Mouse (Mus musculus) neural tube, embryonic 12.5 days (tissue): ENCODE data around the gene Lmntd1. TPM values are rescaled to one million over a fixed set of nuclear protein-coding genes. Genes with fewer than 3 reads are reported as not detected.

Experiments used
- ATAC-seq: fragments of 200-750 bp; cut with Nextera tagmentation; 2 replicates; pipeline ENCODE4 v1.8.0; 2017; ENCODE audit warnings: low read depth, mild to moderate bottlenecking, moderate TSS enrichment, moderate library complexity; ENCODE audit not compliant: low FRiP score
- H3K27ac ChIP-seq: fragments of 300-500 bp; sonication (generic); 2 replicates; pipeline ENCODE4 v1.5.1; 2016
- H3K27me3 ChIP-seq: fragments of 300-500 bp; sonication (generic); replicated peaks from 2 replicates; pipeline ENCODE4 v1.6.1; 2016; ENCODE audit warnings: mild to moderate bottlenecking
- H3K36me3 ChIP-seq: fragments of 300-500 bp; sonication (generic); 2 replicates; pipeline ENCODE4 v1.6.1; 2016; ENCODE audit warnings: mild to moderate bottlenecking
- H3K4me1 ChIP-seq: fragments of 300-500 bp; sonication (generic); 2 replicates; pipeline ENCODE4 v1.6.1; 2016
- H3K4me2 ChIP-seq: fragments of 300-500 bp; sonication (generic); replicated peaks from 2 replicates; pipeline ENCODE4 v1.6.1; 2016; ENCODE audit warnings: mild to moderate bottlenecking
- H3K4me3 ChIP-seq: fragments of 300-500 bp; sonication (generic); 2 replicates; pipeline ENCODE4 v1.5.1; 2016
- H3K9ac ChIP-seq: fragments of 300-500 bp; sonication (generic); 2 replicates; pipeline ENCODE4 v1.6.1; 2016; ENCODE audit warnings: mild to moderate bottlenecking
- H3K9me3 ChIP-seq: fragments of 300-500 bp; sonication (generic); 2 replicates; pipeline ENCODE4 v1.6.1; 2016; ENCODE audit warnings: mild to moderate bottlenecking
- WGBS: fragments of 180-500 bp; shearing (Covaris S2); methylation state at CpG from one replicate; pipeline ENCODE4 v1.1.7; 2016; 5-methylcytosine and 5-hydroxymethylcytosine counted together
- polyA plus RNA-seq: library from polyadenylated mRNA; unstranded; fragments of >200 nt; fragmentation: Nextera tagmentation; extraction: Ambion mirVana; gene quantifications from 2 replicates; pipeline ENCODE4 v1.2.1, GENCODE M21; 2016

The Lmntd1 gene
- polyA plus RNA-seq, 1 experiment from 2014 or later = 0.60 TPM

DNA sequence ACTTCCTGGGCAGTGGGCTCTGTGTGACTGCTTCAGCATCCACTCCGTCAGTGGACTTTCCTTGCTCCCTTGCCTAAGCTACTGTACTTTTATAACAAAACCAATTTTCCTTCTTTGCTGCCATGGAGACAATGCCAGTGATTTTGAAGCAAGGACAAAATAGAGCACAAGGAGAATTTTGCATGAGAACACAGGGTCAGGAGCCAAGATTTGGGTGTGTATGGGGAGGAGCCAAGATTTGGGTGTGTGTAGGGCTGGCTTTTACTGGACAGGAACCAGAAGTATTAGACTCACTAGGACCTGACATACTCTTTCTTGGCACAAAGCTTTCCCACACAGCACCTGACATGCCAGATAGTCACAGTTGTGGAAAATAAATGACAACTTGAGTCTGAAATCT is 179.0 kb downstream of the Lmntd1 start:
- Histone ChIP-seq H3K4me3 (no peak overlapping the region), H3K9me3 (no peaks in the 10 kb centered on the region), H3K9ac (no peak overlapping the region), H3K27me3 (no peaks in the 10 kb centered on the region), H3K27ac (no peak overlapping the region), H3K4me1 (no peaks in the 10 kb centered on the region), H3K4me2 (no peak overlapping the region), H3K36me3 (no peaks in the 10 kb centered on the region)
- WGBS = 90% methylated on average over 1 of the region's 1 CpGs
- no peak for ATAC-seq

GRCm38 (mm10) chr6:145433897-145434296 is 180.2 kb downstream of the Lmntd1 start:
- no peak for ATAC-seq
- Histone ChIP-seq H3K27me3 (no peaks in the 10 kb centered on the region), H3K4me1 (no peaks in the 10 kb centered on the region), H3K4me3 (no peak overlapping the region), H3K9me3 (no peaks in the 10 kb centered on the region), H3K9ac (no peak overlapping the region), H3K36me3 (no peaks in the 10 kb centered on the region), H3K4me2 (no peak overlapping the region), H3K27ac (no peak overlapping the region)
- 73% methylated on average over 8 of the region's 8 CpGs for WGBS

DNA sequence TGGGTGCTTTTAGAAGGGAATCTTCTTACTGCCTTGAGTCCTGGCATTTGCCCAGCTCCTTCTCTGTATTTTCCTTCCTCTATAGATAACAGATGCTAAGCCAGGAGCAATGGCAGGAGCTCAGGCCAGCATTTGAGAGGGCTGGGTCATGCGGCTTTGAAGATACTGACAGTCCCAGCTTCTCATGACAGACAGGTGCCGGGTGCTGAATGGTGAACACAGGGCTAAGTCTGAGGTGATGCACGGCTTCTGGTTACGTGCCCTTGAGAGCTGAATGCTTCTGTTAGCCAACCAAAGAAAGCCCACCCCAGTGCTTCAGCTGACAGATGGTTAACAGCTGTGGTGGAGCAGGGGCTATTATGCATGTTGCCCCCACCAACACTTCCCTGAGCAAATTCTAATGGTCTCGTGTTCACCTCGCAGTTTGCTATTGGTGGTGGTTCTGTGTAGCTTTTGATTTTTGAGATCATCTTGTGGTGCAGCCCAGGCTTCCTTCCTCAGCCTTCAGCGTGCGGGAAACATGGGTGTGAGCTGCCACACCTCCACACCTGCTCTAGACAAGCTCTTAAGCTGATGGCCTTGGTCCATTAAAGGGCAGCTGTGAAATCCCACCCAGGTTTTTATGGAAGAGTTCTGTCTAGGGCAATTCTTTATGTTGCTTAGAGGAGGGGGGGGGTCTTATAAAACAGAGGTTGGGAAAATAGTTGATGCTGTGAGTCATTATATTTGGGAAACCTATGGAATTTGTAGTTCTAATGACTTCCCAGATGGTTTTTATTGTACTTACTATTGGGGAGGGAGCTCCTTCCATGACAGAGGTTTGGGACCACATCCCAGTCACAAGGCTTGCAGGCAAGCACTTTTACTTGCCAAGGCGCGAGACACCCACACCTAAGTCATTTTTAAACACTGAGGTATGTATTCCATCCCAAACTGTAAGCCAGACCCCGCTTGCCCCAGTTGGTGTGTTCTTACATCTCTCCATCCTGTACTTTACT is 181.1 kb downstream of the Lmntd1 start:
- Histone ChIP-seq H3K9ac (no peak overlapping the region), H3K9me3 (no peaks in the 10 kb centered on the region), H3K27ac (no peak overlapping the region), H3K4me3 (no peak overlapping the region), H3K4me1 (no peaks in the 10 kb centered on the region), H3K27me3 (no peaks in the 10 kb centered on the region), H3K4me2 (no peak overlapping the region), H3K36me3 (no peaks in the 10 kb centered on the region)
- WGBS = 67% methylated on average over 11 of the region's 11 CpGs
- no peak for ATAC-seq

DNA sequence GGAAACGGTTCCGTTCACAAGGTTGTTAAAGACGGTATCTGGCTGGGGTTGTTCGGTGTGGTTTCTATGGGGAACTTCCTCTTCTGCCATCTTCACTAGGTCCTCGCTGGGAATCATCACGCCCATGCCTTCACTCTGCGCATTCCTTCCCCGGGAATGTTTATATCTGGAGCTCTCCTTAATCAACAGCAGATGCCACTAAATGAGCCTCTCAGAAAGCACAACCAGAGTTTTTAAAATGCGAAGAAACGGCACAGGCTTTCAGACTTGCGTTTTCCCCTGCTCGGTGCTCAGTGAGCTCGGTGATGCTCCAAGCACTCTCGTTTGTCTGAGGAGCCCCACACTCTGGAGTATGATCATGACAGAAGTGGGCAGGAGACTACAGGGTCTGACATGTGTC is 182.4 kb downstream of the Lmntd1 start:
- Histone ChIP-seq H3K4me3 (no peak overlapping the region), H3K36me3 (no peaks in the 10 kb centered on the region), H3K4me2 (no peak overlapping the region), H3K27ac (no peak overlapping the region), H3K4me1 (no peaks in the 10 kb centered on the region), H3K9me3 (no peaks in the 10 kb centered on the region), H3K27me3 (no peaks in the 10 kb centered on the region), H3K9ac (no peak overlapping the region)
- ATAC-seq = no peak
- 87% methylated on average over 14 of the region's 14 CpGs for WGBS

- no peak overlapping the region for H3K9ac ChIP-seq
- H3K4me2 ChIP-seq = no peak overlapping the region
- ATAC-seq = no peak
- H3K27me3 ChIP-seq = no peaks in the 10 kb centered on the region
- H3K27ac ChIP-seq = no peak overlapping the region
- no peaks in the 10 kb centered on the region for H3K9me3 ChIP-seq
- H3K4me3 ChIP-seq = no peak overlapping the region
- no peaks in the 10 kb centered on the region for H3K4me1 ChIP-seq
- H3K36me3 ChIP-seq = no peaks in the 10 kb centered on the region
- WGBS = 87% methylated on average over 15 of the region's 15 CpGs
Observed at GRCm38 (mm10) chr6:145427411-145427810, 186.7 kb downstream of the Lmntd1 start.

GRCm38 (mm10) chr6:145426501-145426900 is 187.6 kb downstream of the Lmntd1 start:
- ATAC-seq = no peak
- 70% methylated on average over 10 of the region's 10 CpGs for WGBS
- no peaks in the 10 kb centered on the region for H3K27me3 ChIP-seq
- H3K4me1 ChIP-seq = no peaks in the 10 kb centered on the region
- H3K4me3 ChIP-seq = no peak overlapping the region
- H3K9ac ChIP-seq = no peak overlapping the region
- H3K4me2 ChIP-seq = no peak overlapping the region
- H3K27ac ChIP-seq = no peak overlapping the region
- no peaks in the 10 kb centered on the region for H3K9me3 ChIP-seq
- H3K36me3 ChIP-seq = no peaks in the 10 kb centered on the region

- no peak for ATAC-seq
- no peak overlapping the region for H3K27ac ChIP-seq
- 62% methylated on average over 1 of the region's 1 CpGs for WGBS
Observed at GRCm38 (mm10) chr6:145424156-145424555, 190.0 kb downstream of the Lmntd1 start.

GRCm38 (mm10) chr6:145423484-145423883 is 190.6 kb downstream of the Lmntd1 start:
- Histone ChIP-seq H3K36me3 (no peaks in the 10 kb centered on the region), H3K4me1 (no peaks in the 10 kb centered on the region), H3K9ac (no peak overlapping the region), H3K9me3 (no peaks in the 10 kb centered on the region), H3K27me3 (no peaks in the 10 kb centered on the region), H3K4me3 (no peak overlapping the region), H3K4me2 (no peak overlapping the region), H3K27ac (no peak overlapping the region)
- 89% methylated on average over 12 of the region's 12 CpGs for WGBS
- ATAC-seq = no peak

More at GRCm38 (mm10) chr6:145424156-145424555, 190.0 kb downstream of the Lmntd1 start:
- Histone ChIP-seq H3K27me3 (no peaks in the 10 kb centered on the region), H3K9me3 (no peaks in the 10 kb centered on the region), H3K4me1 (no peaks in the 10 kb centered on the region), H3K4me2 (no peak overlapping the region), H3K36me3 (no peaks in the 10 kb centered on the region), H3K4me3 (no peak overlapping the region), H3K9ac (no peak overlapping the region)

DNA sequence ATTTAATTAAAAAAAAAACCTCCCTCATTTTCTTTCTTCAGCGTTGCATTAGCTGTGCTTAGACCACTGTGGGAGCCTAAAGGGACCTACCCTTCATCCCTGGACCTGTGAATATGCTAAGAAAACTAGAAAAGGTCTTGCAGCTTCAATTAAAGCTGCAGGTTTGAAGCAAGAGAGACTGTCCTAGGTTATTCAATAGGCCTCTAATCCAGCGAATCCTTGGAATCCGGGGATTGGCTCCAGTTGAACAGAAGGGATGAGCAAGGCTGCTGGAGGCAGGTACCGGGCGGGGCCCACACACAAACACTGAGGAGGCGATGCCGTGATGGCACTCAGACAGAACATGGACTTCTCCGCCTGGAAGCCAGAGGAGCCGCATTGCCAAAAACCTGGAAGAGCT is 192.5 kb downstream of the Lmntd1 start:
- Histone ChIP-seq H3K4me1 (no peaks in the 10 kb centered on the region), H3K4me2 (no peak overlapping the region), H3K36me3 (no peaks in the 10 kb centered on the region), H3K9me3 (no peaks in the 10 kb centered on the region), H3K27me3 (no peaks in the 10 kb centered on the region), H3K27ac (no peak overlapping the region), H3K9ac (no peak overlapping the region), H3K4me3 (no peak overlapping the region)
- WGBS = 92% methylated on average over 9 of the region's 9 CpGs
- no peak for ATAC-seq

DNA sequence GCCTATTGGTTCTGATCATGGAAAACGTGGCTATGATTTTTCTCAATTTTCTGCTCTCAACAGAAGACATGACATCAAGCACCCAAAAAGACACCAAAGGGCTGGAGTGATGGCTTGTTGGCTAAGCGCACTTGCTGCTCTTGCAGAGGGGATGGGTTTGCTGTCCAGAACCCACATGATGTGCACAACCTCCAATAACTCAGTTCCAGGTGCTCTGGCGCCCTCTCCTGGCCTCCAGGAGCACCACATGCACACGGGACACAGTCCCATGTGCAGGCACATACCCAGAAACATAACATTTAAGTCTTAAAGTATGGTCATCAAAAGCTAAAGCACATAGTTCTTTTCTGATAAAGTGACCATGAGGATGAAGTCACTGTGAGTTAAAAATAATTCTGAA is 193.7 kb downstream of the Lmntd1 start:
- no peak for ATAC-seq
- Histone ChIP-seq H3K4me1 (no peaks in the 10 kb centered on the region), H3K4me3 (no peak overlapping the region), H3K27ac (no peak overlapping the region), H3K27me3 (no peaks in the 10 kb centered on the region), H3K9ac (no peak overlapping the region), H3K4me2 (no peak overlapping the region), H3K36me3 (no peaks in the 10 kb centered on the region), H3K9me3 (no peaks in the 10 kb centered on the region)
- 64% methylated on average over 4 of the region's 4 CpGs for WGBS

- no peak overlapping the region for H3K4me3 ChIP-seq
- no peaks in the 10 kb centered on the region for H3K36me3 ChIP-seq
- ATAC-seq = no peak
- WGBS = 91% methylated on average over 5 of the region's 5 CpGs
- no peaks in the 10 kb centered on the region for H3K4me1 ChIP-seq
- no peak overlapping the region for H3K9ac ChIP-seq
- H3K4me2 ChIP-seq = no peak overlapping the region
- H3K27me3 ChIP-seq = no peaks in the 10 kb centered on the region
- no peak overlapping the region for H3K27ac ChIP-seq
- no peaks in the 10 kb centered on the region for H3K9me3 ChIP-seq
Observed at GRCm38 (mm10) chr6:145418856-145419255, 195.3 kb downstream of the Lmntd1 start.

DNA sequence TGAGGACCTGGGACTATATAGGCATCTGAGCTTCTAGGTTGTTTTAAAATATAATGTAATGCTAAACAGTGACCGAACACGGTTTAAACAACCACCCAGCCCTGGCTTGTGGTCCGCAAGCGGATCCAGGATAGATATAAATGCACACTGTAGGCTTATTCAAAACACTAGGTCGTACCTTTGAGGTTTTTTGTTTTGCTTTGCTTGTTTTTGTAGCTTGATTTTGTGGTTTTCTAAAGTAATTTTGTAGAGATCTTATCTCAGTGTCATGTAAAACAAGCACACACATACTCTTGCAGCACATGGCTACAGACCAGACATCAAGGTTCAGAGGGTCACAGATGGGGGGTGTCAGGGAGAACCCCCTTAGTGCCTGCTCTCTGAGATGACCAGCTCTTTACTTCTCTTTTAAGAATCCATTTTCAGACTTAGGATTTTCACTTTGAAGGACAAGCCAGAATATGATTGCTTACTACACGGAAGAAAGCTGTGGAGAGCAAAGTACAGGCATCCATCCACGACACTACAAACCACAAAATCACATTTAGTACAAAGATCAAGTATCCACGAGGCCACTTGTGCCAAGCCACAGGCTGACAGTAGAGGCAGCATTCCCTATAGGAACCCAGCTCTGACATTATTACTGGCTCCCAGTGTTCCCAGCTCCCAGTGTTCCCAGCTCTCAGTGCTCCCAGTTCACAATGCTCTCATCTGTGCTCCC is 196.2 kb downstream of the Lmntd1 start:
- WGBS = 84% methylated on average over 8 of the region's 8 CpGs
- Histone ChIP-seq H3K27me3 (no peaks in the 10 kb centered on the region), H3K36me3 (no peaks in the 10 kb centered on the region), H3K4me1 (no peaks in the 10 kb centered on the region), H3K4me3 (no peak overlapping the region), H3K9ac (no peak overlapping the region), H3K4me2 (no peak overlapping the region), H3K9me3 (no peaks in the 10 kb centered on the region), H3K27ac (no peak overlapping the region)
- no peak for ATAC-seq
